Mouse (Mus musculus) gastrocnemius, postnatal 4 days (tissue): ENCODE measurements around the gene Aldh18a1. TPM values are rescaled to one million over a fixed set of nuclear protein-coding genes. Genes with fewer than 3 reads are reported as not detected.
"Not testable (repeated sequence)": the region's sequence is repeated elsewhere in the genome, so short reads cannot be mapped to it uniquely, and the experiment has no call there.

Experiments used
- DNase-seq, 2 experiments: peaks; one replicate each; pipeline ENCODE4 v3.0.0; 2021 to 2022; ENCODE audit warnings: low spot score in 2 of 2, mixed read lengths in 2 of 2
- total RNA-seq, 2 experiments: library from RNA; stranded (reverse); gene quantifications; 2 replicates each; pipeline ENCODE4 v1.2.3; 2021

The Aldh18a1 gene
- total RNA-seq, 2 experiments from 2014 or later = 29.3 to 30.2 TPM

DNA sequence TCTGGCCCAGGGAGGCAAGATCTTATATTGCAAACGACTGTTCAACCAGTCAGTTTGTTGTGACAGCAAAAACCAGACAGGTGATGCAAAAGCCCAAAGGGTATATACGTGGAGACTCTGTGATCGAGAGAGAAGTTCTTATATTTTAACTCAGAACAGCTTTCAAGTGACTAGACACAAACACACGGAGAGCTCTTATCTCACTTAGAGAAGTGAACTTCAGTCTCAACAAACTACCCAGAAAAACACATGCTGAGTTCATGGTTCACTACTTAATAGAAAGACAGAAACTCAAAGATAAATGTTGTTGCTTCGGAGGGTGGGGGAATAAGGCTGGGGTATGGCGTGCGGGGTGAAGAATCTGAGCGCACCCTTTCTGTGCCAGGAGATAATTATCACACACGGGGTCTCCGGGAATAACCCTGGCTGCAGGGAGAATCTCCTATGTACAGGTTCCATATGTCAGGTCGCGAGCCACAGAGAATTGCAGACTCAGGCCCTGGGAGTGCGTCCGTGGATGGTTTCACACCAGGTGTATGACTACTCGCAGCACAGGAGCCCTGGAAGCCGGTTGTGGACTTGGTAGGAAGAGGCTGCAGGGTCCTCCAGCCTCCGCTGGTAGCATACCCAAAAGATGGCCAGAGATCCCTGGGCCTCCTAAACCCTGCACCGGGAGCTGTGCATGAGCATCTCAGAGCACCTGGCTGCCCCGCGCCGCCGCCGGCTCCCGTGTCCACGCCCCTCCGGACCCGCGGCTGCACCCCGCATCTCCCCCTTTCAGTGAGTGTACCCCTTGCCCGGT lies 571 bp downstream of the Aldh18a1 start:
- no peak for DNase-seq

DNA sequence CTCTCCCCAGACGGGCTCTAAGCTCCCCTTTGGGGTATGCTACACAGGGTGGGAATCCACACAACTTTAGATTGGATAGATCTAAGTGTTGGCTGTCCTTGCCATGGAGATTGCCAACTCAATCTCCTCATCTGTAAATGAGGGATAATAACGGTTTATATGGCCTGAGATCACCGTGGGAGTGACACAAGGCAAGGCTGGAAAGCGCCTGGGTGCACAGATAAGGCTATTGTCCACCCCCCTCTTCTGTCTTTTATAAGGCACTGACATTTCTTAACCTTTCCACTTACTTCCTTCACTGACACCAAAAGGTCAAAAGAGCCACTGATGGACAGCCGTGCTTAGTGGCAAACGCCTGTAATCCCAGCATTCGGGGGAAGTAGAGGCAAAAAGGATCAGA lies 1.4 kb downstream of the Aldh18a1 start:
- DNase-seq = no peak

DNA sequence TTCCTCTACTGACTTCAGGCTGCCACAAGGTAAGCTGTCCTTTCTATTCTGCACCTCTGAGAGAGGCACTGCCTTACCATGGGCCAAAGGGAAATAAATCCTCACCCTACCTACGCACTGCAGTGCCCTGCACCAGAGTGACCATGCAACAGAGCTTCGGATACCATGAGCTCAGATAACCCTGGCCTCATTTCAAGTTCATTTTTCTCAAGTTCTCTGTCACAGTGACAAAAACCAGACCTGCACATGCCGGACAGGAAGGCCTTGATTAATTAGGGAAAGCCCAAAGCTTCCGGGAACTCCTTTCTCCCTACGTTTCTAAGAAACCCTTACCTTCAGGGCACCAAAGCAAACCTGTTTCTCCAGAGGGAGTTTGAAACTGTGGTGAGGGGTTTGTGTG lies 6.6 kb downstream of the Aldh18a1 start:
- no peak for DNase-seq

DNA sequence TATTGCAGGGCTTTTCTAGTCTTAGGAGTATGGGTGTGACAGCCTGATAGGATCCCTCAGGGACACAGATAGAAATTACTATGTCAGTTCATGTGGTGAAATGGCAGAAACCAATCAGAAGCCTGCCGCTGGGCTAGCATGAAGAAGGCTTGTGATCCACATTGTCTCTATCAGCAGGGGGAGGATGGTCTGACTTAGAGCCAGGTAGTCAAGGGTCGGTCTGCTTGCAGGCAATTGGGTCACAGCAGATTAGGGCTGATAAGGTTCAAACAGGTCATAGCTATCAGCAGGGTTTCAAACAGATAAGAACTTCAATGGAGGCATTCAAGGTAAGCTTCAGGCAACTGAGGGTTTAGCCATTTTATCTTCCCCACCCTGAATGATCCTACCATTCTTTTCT lies 7.4 kb downstream of the Aldh18a1 start:
- no peak for DNase-seq

DNA sequence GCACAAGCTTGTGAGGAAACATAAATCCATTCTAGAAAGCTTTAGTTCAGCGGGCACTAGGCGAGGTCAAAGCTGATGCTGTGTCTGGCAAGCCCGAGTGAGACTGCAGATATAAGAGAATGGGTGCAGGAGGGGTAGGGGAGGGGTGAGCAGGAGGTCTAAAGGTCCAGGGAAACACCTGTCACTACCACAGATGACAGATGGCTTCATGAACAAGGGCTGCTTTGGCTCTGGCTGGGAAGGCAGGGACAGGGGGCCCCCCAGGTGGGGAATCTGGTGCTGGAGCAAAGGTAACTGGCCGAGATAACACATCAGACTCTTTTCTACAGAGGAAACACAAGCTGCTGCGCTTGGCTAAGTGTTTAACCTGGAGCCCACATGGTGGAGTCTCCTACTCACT lies 12.8 kb downstream of the Aldh18a1 start:
- DNase-seq = no peak

DNA sequence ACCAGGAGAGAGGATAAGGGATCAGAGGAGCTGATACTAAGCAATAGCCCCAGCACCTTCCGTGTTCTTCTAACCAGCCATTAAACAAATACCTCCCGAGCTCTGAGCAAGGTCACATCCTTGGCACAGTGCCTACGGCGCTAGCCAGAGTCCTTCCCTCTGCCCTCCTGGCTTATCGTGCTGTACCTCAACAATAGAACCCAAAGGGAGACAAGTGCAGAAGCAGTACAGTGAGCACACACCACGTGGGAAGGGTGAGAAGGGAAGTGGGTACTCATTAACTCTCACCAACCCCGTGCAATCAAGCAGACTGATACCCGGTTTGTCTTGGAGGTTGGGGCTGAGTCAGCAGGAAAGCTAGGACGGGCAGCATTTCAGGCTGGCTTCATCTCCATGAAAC lies 17.5 kb downstream of the Aldh18a1 start:
- DNase-seq = no peak

DNA sequence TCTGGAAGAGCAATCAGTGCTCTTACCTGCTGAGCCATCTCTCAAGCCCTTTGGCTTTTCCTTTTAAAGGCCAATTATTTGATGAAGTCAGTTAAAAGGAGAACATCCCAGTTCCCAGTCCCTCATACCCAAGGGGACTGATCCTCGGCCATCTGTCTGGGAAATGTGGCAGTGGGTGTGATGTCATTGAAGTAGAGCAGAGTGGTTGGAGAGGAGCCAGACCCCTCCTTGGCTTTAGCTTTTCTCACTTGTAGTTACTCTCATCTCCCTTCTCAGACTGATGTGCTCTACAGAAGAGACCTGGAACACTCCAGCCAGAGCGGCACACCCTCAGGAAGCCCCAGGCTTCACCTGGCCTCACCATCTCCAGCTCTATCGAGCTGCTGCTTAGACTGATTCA lies 20.6 kb downstream of the Aldh18a1 start:
- DNase-seq = no peak

DNA sequence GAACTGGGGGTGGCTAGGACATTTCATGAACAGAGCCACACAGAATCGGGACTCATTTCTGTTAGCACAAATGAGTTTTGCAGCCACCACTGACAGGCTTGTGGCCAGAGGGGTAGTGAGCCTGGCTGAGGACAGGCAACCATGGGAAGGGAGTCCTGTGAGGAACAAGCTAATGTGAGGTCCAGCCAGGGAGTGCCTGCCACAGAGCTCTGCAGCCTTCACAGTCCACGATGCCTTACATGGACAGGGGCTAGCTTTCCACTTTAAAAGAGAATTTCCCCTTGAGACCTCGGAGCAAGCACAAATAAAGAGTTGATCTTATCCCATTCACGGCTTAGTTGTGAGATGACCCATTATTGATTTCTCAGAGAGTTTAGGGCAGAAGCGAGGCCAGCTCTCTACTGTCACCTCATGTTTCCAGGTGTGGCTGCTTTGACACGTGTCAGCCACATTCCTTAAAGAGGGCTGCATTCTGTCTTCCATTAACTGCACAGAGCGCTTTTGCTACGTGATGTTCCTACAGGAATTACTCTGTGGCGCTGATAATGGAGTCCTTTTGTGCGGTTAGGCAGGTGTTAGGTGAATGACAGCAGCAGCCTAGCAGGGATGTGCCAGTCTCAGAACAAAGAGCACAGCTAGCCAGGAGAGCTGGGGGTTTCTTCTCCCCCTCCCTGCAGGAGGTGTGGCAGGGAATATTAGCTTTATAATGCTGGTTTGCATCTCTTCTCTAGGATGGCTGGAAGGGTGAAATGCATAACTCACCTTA lies 24.2 kb downstream of the Aldh18a1 start:
- DNase-seq = no peak

DNA sequence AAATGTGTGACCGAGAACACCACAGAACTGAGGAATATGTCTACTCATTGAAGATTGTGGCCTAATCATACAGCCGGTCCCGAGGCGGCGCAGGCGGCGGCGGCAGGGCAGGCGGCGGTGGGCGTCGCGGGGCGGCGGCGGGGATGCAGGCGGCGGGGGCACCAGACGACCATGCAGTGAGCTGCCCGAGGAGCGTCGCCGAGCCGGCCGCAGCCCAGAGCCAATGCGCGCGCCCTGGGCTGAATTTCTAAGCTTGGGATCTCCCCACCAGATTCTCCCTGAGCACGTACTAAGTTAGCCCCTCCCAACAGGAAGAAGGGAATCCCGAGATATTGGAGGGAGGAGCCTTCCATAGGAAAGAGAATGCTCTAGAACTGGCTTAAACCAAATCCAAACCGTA lies 26.7 kb downstream of the Aldh18a1 start:
- DNase-seq = not testable (repeated sequence)

DNA sequence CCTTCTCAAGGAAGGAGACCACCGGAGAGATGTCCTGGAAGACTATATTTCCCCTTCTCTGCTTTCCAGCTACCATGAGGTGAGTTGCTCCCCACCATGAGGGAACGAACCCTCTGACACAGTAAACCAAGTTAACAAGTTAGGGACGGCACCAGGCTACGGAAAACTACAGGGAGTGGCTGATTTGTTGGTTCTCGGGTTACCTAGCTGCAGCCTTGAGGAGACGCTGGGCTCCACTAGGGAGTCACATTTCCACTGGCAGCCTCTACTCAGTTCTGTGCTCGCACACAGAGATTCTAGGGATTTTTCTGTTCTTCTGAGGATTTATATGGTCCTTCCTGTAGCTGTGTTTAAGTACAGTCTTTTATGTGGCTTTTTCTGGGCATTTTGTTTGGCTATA lies 32.2 kb downstream of the Aldh18a1 start:
- no peak for DNase-seq

DNA sequence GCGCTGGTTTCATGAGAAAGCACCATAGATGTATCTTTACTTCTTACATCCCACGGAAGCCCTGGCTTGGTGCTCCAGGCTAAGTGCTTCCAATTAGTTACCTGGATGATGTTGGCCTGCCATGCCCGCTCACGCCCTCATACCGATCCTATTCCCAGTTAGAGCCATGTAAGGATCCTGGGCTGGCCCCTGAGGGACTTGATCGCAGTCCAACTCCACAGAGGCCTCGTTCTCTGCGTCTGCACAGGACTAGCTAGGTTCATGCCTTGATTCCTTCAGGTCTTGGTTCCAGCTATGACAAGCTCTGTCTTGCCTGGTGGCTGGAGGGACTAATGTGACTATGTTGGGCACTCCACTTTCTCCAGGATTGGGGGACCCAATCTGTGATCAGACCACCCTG lies 33.1 kb downstream of the Aldh18a1 start:
- DNase-seq = no peak

DNA sequence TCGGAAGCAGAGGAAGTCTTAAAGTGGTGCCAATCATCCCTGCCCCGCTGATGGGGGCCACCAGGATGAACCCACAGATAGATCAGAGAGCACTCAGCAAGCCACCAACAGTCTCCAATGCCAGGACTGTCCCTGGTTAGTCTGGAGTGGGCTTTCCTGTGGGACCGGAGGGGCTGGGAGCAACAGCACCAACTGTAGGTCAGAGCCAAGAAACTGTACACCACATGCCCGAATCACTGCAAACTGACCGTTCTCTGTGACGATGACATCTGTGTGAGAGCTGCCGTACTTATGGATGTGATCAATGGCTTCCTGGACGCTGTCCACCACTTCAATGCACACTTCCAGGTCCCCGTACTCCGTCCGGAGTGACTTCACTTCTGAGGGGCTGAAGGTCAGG lies 33.9 kb downstream of the Aldh18a1 start:
- DNase-seq = no peak

DNA sequence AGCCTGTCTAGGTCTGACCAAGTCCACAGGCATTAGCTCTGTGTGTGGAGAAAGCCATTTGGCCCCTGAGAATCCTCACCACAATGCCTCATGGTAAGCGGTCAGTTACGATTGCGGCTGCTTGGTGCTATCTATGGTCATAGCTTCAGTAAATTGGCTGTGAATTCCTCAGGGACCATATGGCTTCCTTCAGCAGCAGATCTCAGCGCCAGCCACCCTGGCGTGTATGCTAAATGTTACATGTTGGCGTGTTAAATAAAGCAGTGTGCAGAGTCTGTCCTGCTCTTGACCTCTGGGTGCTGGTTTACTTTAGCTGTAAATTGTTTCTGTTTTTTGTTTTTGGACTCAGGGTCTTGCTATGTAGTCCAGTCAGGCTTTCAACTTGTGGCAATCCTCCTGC lies 34.4 kb downstream of the Aldh18a1 start:
- DNase-seq = no peak

DNA sequence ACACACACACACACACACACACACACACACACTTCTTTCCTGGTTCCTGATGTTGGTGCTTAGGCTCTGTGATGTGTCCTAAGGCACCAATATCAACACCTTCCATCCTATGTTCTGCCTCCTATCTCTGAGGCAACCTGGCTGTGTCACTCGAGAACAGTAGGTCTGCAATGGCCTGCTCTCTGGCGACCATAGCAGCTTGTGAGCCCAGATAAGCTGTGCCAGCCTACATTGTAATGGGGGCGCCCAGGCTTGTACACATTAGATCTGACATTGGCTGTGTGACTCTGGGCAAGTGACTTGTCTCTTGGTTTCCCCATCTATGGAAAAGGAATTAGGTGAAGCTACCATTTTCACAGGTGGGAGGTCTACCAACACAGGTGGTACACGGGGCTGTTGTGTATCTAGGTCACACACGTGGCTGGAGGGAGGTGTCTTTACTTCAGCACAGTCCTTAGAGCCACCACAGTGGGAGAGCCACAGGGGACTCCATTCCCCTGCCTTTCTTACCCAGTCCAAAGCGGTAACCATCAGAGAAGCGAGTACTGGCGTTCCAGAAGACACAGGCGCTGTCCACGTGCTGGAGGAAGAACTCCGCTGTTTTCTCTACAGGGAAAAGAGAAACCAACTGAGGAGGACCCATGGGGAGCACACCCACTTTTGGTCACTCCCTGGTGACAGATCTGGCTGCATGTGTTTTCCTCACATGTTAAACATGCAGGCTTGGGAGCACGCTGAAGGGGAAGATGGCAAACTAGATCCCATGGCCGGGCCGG lies 35.1 kb downstream of the Aldh18a1 start:
- DNase-seq = no peak

DNA sequence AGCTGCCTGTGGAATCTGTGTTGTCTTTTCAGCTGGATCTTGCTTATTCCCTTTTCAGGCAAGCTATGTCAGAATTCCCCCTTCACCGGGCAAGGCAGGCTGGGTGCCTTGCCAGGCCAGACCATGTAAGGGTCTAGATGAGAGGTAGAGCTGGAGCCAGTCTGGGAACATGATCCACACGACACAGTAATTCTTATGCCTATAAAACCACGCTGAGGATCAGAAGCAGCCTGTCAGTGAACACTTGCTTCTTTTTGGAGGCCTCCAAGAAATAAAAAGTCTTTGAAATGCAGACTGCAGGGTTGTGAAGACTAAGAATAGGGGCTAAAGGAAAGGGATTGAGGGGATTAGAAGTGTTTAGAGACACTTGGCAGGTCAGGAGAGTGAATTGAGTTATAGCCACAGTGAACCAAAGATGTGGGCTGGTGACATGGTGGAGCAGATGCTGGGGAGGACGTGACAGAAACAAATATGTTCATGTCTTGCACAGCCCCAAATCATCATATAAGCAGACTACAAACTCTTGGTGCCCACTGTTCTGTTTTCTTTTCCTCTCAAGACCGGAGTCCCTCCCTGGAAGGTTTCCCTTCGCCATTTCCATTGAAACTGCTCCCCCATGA lies 38.6 kb downstream of the Aldh18a1 start:
- DNase-seq = no peak

DNA sequence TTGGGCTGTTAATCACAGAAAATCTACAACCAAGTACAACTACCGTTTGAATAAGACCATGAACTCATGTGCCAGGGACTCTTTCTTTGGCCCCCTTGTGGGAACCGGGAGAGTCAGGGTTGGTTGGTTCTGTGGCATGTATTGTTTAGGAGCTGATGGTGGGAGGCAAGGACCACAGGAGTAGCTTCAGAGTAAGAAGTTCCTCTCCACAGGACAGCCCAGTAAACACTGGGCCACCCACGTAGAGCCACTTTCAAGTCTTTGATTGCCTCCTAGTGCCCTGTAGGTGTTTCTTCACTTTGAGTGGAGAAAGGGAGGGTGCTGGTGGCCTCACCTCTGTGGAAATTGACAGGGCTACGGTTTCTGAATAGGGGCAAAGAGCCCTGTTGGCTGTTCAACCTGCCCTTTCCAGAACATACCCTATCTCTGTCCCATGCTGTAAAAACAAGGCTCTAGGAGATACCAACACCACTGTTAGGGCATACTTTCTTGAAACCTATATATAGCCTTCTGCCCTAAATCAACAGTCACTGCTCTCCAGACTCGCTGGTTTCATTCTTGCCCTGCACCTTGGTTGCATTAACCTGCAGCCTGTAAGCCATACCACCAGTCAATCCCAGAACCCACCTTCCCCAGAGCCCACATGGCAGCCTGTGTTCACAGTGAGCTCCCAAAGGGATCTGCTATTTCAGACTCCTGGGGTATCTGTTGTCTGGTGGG lies 39.3 kb downstream of the Aldh18a1 start:
- DNase-seq = no peak

DNA sequence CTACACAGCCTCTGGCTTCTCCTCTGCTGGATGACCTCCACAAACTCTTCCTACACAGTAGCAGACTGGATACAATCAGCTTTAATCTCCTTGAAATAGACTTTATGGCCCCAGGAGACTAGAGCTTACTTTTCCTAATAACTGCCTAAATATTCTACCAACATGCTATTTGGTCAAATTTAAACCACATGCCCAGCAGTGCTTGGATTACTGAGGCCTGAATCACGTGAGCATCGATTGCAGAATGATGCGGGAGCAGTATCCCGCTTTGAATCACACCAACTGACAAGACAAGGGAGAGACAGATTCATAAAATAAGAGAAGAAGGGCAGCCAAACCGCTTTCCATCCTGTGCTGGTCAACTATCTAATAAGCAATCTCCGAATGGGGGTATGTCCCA lies 39.9 kb downstream of the Aldh18a1 start:
- DNase-seq = no peak

DNA sequence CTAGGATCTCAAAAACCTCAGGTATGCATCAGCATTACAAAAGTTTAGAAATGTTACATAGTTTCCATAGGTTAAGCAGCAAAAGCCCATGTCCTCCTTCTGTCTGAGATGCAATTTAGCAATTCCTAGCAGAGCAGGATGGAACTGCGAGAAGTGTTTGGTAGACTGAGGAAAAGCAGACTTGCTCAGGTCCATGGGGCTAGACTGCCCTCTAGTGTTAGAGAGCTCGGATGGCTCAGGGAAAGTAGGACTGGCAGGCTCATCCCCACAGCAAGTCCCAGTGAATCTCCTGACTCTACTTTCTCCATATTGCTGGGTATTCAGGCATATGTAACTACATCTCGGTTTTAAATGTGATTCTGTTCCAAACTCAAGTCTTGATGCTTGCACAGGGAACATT lies 43.4 kb downstream of the Aldh18a1 start:
- peak in 1 of 2 experiments; percentile 40 for DNase-seq

DNA sequence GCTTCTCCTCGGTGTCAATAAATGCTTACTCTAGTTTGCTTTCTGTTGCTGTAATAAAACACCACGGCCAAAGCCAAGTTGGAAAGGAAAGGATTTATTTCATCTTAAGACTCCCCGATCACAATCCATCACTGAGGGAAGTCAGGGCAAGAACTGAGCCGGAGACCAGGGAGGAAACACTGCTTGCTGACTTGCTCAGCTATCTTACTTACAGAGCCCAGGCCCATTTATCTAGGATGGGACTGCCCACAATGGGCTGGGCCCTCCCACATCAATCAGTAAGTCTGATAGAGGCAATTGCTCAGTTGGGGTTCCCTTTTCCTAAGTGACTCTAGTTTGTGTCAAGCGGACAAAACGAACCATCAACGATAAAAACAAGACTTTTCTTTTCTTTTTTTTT lies 45.5 kb downstream of the Aldh18a1 start:
- no peak for DNase-seq

DNA sequence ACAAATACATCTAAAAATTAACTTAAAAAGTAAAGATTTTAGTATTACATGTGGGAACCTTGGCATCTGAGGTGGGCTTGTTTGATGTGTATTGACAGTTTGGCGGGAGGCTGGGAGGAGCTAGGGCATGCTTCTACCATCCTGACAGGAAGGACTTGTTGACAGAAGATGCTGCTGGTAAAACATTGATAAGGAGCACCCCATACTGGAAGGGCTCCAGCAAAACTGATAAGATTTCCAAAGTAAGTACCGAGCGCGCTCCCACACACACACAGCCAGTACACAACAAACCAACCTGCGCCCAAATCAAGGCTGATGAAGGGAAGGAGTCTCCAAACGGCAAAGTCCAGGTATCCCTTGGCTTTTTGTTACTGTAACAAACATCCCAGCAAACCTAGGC lies 51.7 kb downstream of the Aldh18a1 start:
- no peak for DNase-seq

DNA sequence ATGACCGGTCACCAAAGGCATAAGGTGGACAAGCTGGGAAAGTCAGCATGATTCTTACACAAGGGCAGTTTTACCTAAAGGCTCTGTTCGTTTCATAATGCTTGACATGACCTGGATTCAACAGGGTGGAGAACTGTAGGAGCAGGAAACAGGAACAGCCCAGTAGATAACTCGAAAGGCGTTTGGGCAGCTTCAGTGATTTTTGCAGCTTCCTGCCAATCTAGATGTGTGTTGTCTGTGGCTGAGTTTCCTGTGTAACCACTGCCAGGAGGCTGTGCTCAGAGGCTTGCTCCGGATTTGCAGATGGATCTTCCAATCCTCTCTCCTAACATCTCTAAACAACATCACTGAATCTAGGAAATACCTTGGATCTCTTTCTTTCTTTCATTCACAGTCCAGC lies 55.7 kb downstream of the Aldh18a1 start:
- DNase-seq = no peak
